Mouse (Mus musculus) heart, embryonic 10.5 days (tissue): Measurements from ENCODE around the gene Grk6. TPM values are rescaled to one million over a fixed set of nuclear protein-coding genes. Genes with fewer than 3 reads are reported as not detected.
"Not testable (repeated sequence)": the region's sequence is repeated elsewhere in the genome, so short reads cannot be mapped to it uniquely, and the experiment has no call there.

Source experiments
- DNase-seq: peaks from one replicate; pipeline ENCODE4 v3.0.0-alpha.2; 2017; ENCODE audit warnings: low spot score
- H3K27ac ChIP-seq: fragments of 300-500 bp; sonication (generic); 2 replicates; pipeline ENCODE4 v1.5.1; 2016; ENCODE audit warnings: mild to moderate bottlenecking
- H3K27me3 ChIP-seq: fragments of 300-500 bp; sonication (generic); 2 replicates; pipeline ENCODE4 v1.6.1; 2016; ENCODE audit warnings: mild to moderate bottlenecking; ENCODE audit not compliant: poor library complexity, insufficient read depth, severe bottlenecking
- H3K36me3 ChIP-seq: fragments of 300-500 bp; sonication (generic); 2 replicates; pipeline ENCODE4 v1.6.1; 2016; ENCODE audit warnings: mild to moderate bottlenecking, moderate library complexity
- H3K4me1 ChIP-seq: fragments of 300-500 bp; sonication (generic); 2 replicates; pipeline ENCODE4 v1.6.1; 2016; ENCODE audit warnings: mild to moderate bottlenecking
- H3K4me3 ChIP-seq: fragments of 300-500 bp; sonication (generic); 2 replicates; pipeline ENCODE4 v1.5.1; 2016; ENCODE audit warnings: mild to moderate bottlenecking, moderate library complexity
- H3K9me3 ChIP-seq: fragments of 300-500 bp; sonication (generic); 2 replicates; pipeline ENCODE4 v1.6.1; 2016; ENCODE audit warnings: mild to moderate bottlenecking, moderate library complexity
- whole genome bisulfite sequencing: fragments of 180-500 bp; shearing (Covaris S2); methylation state at CpG from one replicate; pipeline ENCODE4 v1.1.7; 2016; 5-methylcytosine and 5-hydroxymethylcytosine counted together
- polyA plus RNA-seq: library from polyadenylated mRNA; unstranded; fragments of >200 nt; fragmentation: Nextera tagmentation; extraction: Ambion mirVana; gene quantifications from 2 replicates; pipeline ENCODE4 v1.2.1, GENCODE M21; 2016

Gene Grk6
- polyA plus RNA-seq, 1 experiment from 2014 or later: 44.2 TPM

- H3K4me1 ChIP-seq, H3K27me3 ChIP-seq, H3K36me3 ChIP-seq, H3K27ac ChIP-seq, H3K4me3 ChIP-seq, H3K9me3 ChIP-seq, DNase-seq: not testable (repeated sequence)
- WGBS: 83% methylated on average over 15 of the region's 15 CpGs
Measured at GRCm38 (mm10) chr13:55437111-55437629, 7.7 kb upstream of the Grk6 start.

GRCm38 (mm10) chr13:55443799-55444285 lies 1.0 kb upstream of the Grk6 start:
- WGBS: 39% methylated on average over 9 of the region's 9 CpGs
- no peaks in the 10 kb centered on the region for H3K36me3 ChIP-seq
- peaks cover 29% of the 10 kb centered on the region for H3K4me1 ChIP-seq
- H3K4me3 ChIP-seq: peak overlapping the region; percentile 85
- no peak for DNase-seq
- H3K9me3 ChIP-seq: no peaks in the 10 kb centered on the region
- peak overlapping the region; percentile 97 for H3K27ac ChIP-seq
- no peaks in the 10 kb centered on the region for H3K27me3 ChIP-seq

- Histone ChIP-seq H3K36me3 (peaks cover 5% of the 10 kb centered on the region), H3K4me3 (peak overlapping the region; percentile 85), H3K27ac (peak overlapping the region; percentile 97), H3K9me3 (no peaks in the 10 kb centered on the region), H3K27me3 (no peaks in the 10 kb centered on the region), H3K4me1 (peaks cover 29% of the 10 kb centered on the region)
- under 1% methylated on average over 33 of the region's 33 CpGs for WGBS
- DNase-seq: no peak
Measured at GRCm38 (mm10) chr13:55444286-55444936, 461 bp upstream of the Grk6 start.

GRCm38 (mm10) chr13:55445361-55446091 lies 654 bp downstream of the Grk6 start:
- no peaks in the 10 kb centered on the region for H3K27me3 ChIP-seq
- peaks cover 16% of the 10 kb centered on the region for H3K36me3 ChIP-seq
- peak overlapping the region; percentile 97 for H3K27ac ChIP-seq
- no peak for DNase-seq
- H3K4me1 ChIP-seq: peaks cover 29% of the 10 kb centered on the region
- peak overlapping the region; percentile 85 for H3K4me3 ChIP-seq
- under 1% methylated on average over 66 of the region's 66 CpGs for WGBS
- no peaks in the 10 kb centered on the region for H3K9me3 ChIP-seq

- Histone ChIP-seq H3K27ac (no peak overlapping the region), H3K27me3 (no peaks in the 10 kb centered on the region)
- 57% methylated on average over 6 of the region's 6 CpGs for WGBS
Measured at GRCm38 (mm10) chr13:55446483-55447105, 1.7 kb downstream of the Grk6 start.

GRCm38 (mm10) chr13:55447543-55447943 lies 2.7 kb downstream of the Grk6 start:
- DNase-seq: no peak
- Histone ChIP-seq H3K9me3 (no peaks in the 10 kb centered on the region), H3K27me3 (no peaks in the 10 kb centered on the region), H3K4me3 (no peak overlapping the region), H3K36me3 (peaks cover 37% of the 10 kb centered on the region), H3K27ac (no peak overlapping the region), H3K4me1 (peaks cover 29% of the 10 kb centered on the region)
- 58% methylated on average over 3 of the region's 3 CpGs for WGBS

More at GRCm38 (mm10) chr13:55446483-55447105, 1.7 kb downstream of the Grk6 start:
- peak overlapping the region; percentile 85 for H3K4me3 ChIP-seq
- H3K36me3 ChIP-seq: peaks cover 27% of the 10 kb centered on the region
- H3K4me1 ChIP-seq: peaks cover 29% of the 10 kb centered on the region
- DNase-seq: no peak
- no peaks in the 10 kb centered on the region for H3K9me3 ChIP-seq

- Histone ChIP-seq H3K4me3 (no peak overlapping the region), H3K4me1 (peaks cover 29% of the 10 kb centered on the region), H3K27me3 (no peaks in the 10 kb centered on the region), H3K9me3 (no peaks in the 10 kb centered on the region), H3K27ac (no peak overlapping the region), H3K36me3 (peaks cover 42% of the 10 kb centered on the region)
- DNase-seq: no peak
- WGBS: 92% methylated on average over 5 of the region's 5 CpGs
Measured at GRCm38 (mm10) chr13:55448131-55448530, 3.3 kb downstream of the Grk6 start.

GRCm38 (mm10) chr13:55449205-55449604 lies 4.3 kb downstream of the Grk6 start:
- Histone ChIP-seq H3K27ac (no peak overlapping the region), H3K36me3 (peaks cover 52% of the 10 kb centered on the region), H3K4me1 (peaks cover 22% of the 10 kb centered on the region), H3K4me3 (no peak overlapping the region), H3K9me3 (no peaks in the 10 kb centered on the region), H3K27me3 (no peaks in the 10 kb centered on the region)
- 94% methylated on average over 9 of the region's 9 CpGs for WGBS
- no peak for DNase-seq

- Histone ChIP-seq H3K27ac (no peak overlapping the region), H3K9me3 (no peaks in the 10 kb centered on the region), H3K4me1 (peaks cover 22% of the 10 kb centered on the region), H3K27me3 (no peaks in the 10 kb centered on the region), H3K36me3 (peaks cover 59% of the 10 kb centered on the region), H3K4me3 (no peak overlapping the region)
- 91% methylated on average over 17 of the region's 17 CpGs for WGBS
- no peak for DNase-seq
Measured at GRCm38 (mm10) chr13:55449679-55450441, 5.0 kb downstream of the Grk6 start.

GRCm38 (mm10) chr13:55450511-55450980 lies 5.7 kb downstream of the Grk6 start:
- H3K4me1 ChIP-seq: peaks cover 22% of the 10 kb centered on the region
- WGBS: 83% methylated on average over 11 of the region's 11 CpGs
- H3K4me3 ChIP-seq: no peak overlapping the region
- no peaks in the 10 kb centered on the region for H3K9me3 ChIP-seq
- peaks cover 66% of the 10 kb centered on the region for H3K36me3 ChIP-seq
- H3K27ac ChIP-seq: no peak overlapping the region
- no peaks in the 10 kb centered on the region for H3K27me3 ChIP-seq
- no peak for DNase-seq

- H3K4me3 ChIP-seq: no peak overlapping the region
- no peaks in the 10 kb centered on the region for H3K27me3 ChIP-seq
- WGBS: 91% methylated on average over 10 of the region's 10 CpGs
- peaks cover 17% of the 10 kb centered on the region for H3K4me1 ChIP-seq
- DNase-seq: no peak
- peaks cover 73% of the 10 kb centered on the region for H3K36me3 ChIP-seq
- no peak overlapping the region for H3K27ac ChIP-seq
- no peaks in the 10 kb centered on the region for H3K9me3 ChIP-seq
Measured at GRCm38 (mm10) chr13:55451296-55451695, 6.4 kb downstream of the Grk6 start.

GRCm38 (mm10) chr13:55451785-55452549 lies 7.1 kb downstream of the Grk6 start:
- Histone ChIP-seq H3K27me3 (no peaks in the 10 kb centered on the region), H3K4me3 (no peak overlapping the region), H3K9me3 (no peaks in the 10 kb centered on the region), H3K36me3 (peaks cover 80% of the 10 kb centered on the region), H3K4me1 (peaks cover 11% of the 10 kb centered on the region), H3K27ac (no peak overlapping the region)
- no peak for DNase-seq
- 96% methylated on average over 16 of the region's 16 CpGs for WGBS
